Mouse (Mus musculus): ENCODE measurements around the gene Flnb. TPM values are rescaled to one million over a fixed set of nuclear protein-coding genes. Genes with fewer than 3 reads are reported as not detected.

The Flnb gene
- total and polyA plus RNA-seq, 3 experiments = 29.5 to 74.0 (median 61.6) TPM

- H3K4me3 ChIP-seq (replicated peaks in 1 of 3; ENCODE audit: low read depth in 2 of 3, low read length in 2 of 3, poor library complexity in 1 of 3) = no peak overlapping the region
Observed at GRCm38 (mm10) chr14:7901484-7902240, 83.9 kb downstream of the Flnb start.

GRCm38 (mm10) chr14:7907058-7907457 lies 89.3 kb downstream of the Flnb start:
- H3K27me3 ChIP-seq (replicated peaks) = no peaks in the 10 kb centered on the region
- in situ Hi-C loops (cut with MboI; ENCODE audit: low pct_ligation_motif_present, low pct_unique_long_range_greater_than_20kb, low sequenced_read_pairs) (no loop called here), dilution Hi-C loops (cut with MboI; ENCODE audit: extremely low pct_ligation_motif_present, extremely low pct_unique_long_range_greater_than_20kb, low sequenced_read_pairs) (no loop called here)
- no peaks in the 10 kb centered on the region for H3K9me3 ChIP-seq (replicated peaks; ENCODE audit: low read length)
- TF ChIP-seq HCFC1 (IDR thresholded peaks at IDR 0.05; ENCODE audit: low read depth, low read length) = no peak
- H3K36me3 ChIP-seq (replicated peaks in 1 of 2; ENCODE audit: control insufficient read depth in 1 of 2, insufficient read depth in 1 of 2, low read length in 1 of 2) = peaks cover 49 to 92% of the 10 kb centered on the region in 2 experiments
- H3K4me1 ChIP-seq (ENCODE audit: control insufficient read depth in 1 of 2, insufficient read depth in 2 of 2) = peaks cover 5 to 21% of the 10 kb centered on the region in 2 experiments
- no peak overlapping the region for H3K4me2 ChIP-seq (ENCODE audit: insufficient read depth, low read depth, poor library complexity, severe bottlenecking)
- no peaks in the 10 kb centered on the region for H3K79me2 ChIP-seq (replicated peaks; ENCODE audit: control insufficient read depth, extremely low read depth, insufficient read depth, poor library complexity, severe bottlenecking)
- H3K4me3 ChIP-seq (replicated peaks in 1 of 3; ENCODE audit: low read depth in 2 of 3, low read length in 2 of 3, poor library complexity in 1 of 3) = no peak overlapping the region
- DNase-seq (ENCODE audit: extremely low read depth) = no peak
- H3K9ac ChIP-seq (ENCODE audit: insufficient read depth, low read depth) = no peak overlapping the region
- H3K27ac ChIP-seq (ENCODE audit: insufficient read depth, low read depth) = no peak overlapping the region

More at GRCm38 (mm10) chr14:7901484-7902240, 83.9 kb downstream of the Flnb start:
- TF ChIP-seq IRF4 (IDR thresholded peaks at IDR 0.05; ENCODE audit: low read depth, low read length) = no peak
- no peak for TF ChIP-seq BHLHE40 (IDR thresholded peaks at IDR 0.05; ENCODE audit: low read depth, low read length)
- TF ChIP-seq TBP (conservative IDR thresholded peaks at IDR 0.05; ENCODE audit: low read depth, low read length) = no peak
- no peak for TF ChIP-seq NRF1 (IDR thresholded peaks at IDR 0.05; ENCODE audit: low read depth, low read length)
- no peak for TF ChIP-seq MAX (IDR thresholded peaks at IDR 0.05; ENCODE audit: low read length)
- no peak for TF ChIP-seq USF2 (conservative IDR thresholded peaks at IDR 0.05; ENCODE audit: low read depth, low read length)
- TF ChIP-seq E2F4 (IDR thresholded peaks at IDR 0.05; ENCODE audit: insufficient replicate concordance, low read depth, low read length) = no peak
- TF ChIP-seq MAFK (IDR thresholded peaks at IDR 0.05; ENCODE audit: insufficient replicate concordance, low read length) = no peak
- no peak for TF ChIP-seq ZC3H11A (IDR thresholded peaks at IDR 0.05; ENCODE audit: low read depth, low read length)
- no peak for TF ChIP-seq MXI1 (IDR thresholded peaks at IDR 0.05; ENCODE audit: low read depth, low read length)
- no peak for TF ChIP-seq POLR2AphosphoS2 (IDR thresholded peaks at IDR 0.05; ENCODE audit: low read depth, low read length)
- H3K27me3 ChIP-seq (replicated peaks) = no peaks in the 10 kb centered on the region
- no peaks in the 10 kb centered on the region for H3K9me3 ChIP-seq (replicated peaks; ENCODE audit: low read length)
- in situ Hi-C loops (cut with MboI; ENCODE audit: low pct_ligation_motif_present, low pct_unique_long_range_greater_than_20kb, low sequenced_read_pairs) (no loop called here), dilution Hi-C loops (cut with MboI; ENCODE audit: extremely low pct_ligation_motif_present, extremely low pct_unique_long_range_greater_than_20kb, low sequenced_read_pairs) (no loop called here)
- peaks cover 0 to 6% of the 10 kb centered on the region in 2 experiments; a peak in 1 of 4 replicates for H3K4me1 ChIP-seq (ENCODE audit: control insufficient read depth in 1 of 2, insufficient read depth in 2 of 2)
- H3K79me2 ChIP-seq (replicated peaks; ENCODE audit: control insufficient read depth, extremely low read depth, insufficient read depth, poor library complexity, severe bottlenecking) = no peaks in the 10 kb centered on the region
- H3K4me2 ChIP-seq (ENCODE audit: insufficient read depth, low read depth, poor library complexity, severe bottlenecking) = no peak overlapping the region
- H3K9ac ChIP-seq (ENCODE audit: insufficient read depth, low read depth) = no peak overlapping the region
- H3K27ac ChIP-seq (ENCODE audit: insufficient read depth, low read depth) = no peak overlapping the region
- no peak for DNase-seq (ENCODE audit: extremely low read depth)
- peaks cover 59 to 97% of the 10 kb centered on the region in 2 experiments for H3K36me3 ChIP-seq (replicated peaks in 1 of 2; ENCODE audit: control insufficient read depth in 1 of 2, insufficient read depth in 1 of 2, low read length in 1 of 2)

- dilution Hi-C loops (cut with MboI; ENCODE audit: extremely low pct_ligation_motif_present, extremely low pct_unique_long_range_greater_than_20kb, low sequenced_read_pairs) = no loop called here
- H3K4me2 ChIP-seq (ENCODE audit: insufficient read depth, low read depth, poor library complexity, severe bottlenecking) = no peak overlapping the region
- in situ Hi-C loops (cut with MboI; ENCODE audit: low pct_ligation_motif_present, low pct_unique_long_range_greater_than_20kb, low sequenced_read_pairs) = no loop called here
- no peak overlapping the region for H3K4me3 ChIP-seq (replicated peaks in 1 of 3; ENCODE audit: low read depth in 2 of 3, low read length in 2 of 3, poor library complexity in 1 of 3)
- H3K4me1 ChIP-seq (ENCODE audit: control insufficient read depth in 1 of 2, insufficient read depth in 2 of 2) = peaks cover 10 to 45% of the 10 kb centered on the region in 2 experiments
- no peaks in the 10 kb centered on the region for H3K9me3 ChIP-seq (replicated peaks; ENCODE audit: low read length)
- DNase-seq (ENCODE audit: extremely low read depth) = no peak
- H3K9ac ChIP-seq (ENCODE audit: insufficient read depth, low read depth) = no peak overlapping the region
- H3K27me3 ChIP-seq (replicated peaks) = no peaks in the 10 kb centered on the region
- H3K36me3 ChIP-seq (replicated peaks in 1 of 2; ENCODE audit: control insufficient read depth in 1 of 2, insufficient read depth in 1 of 2, low read length in 1 of 2) = peaks cover 53 to 88% of the 10 kb centered on the region in 2 experiments
- no peak overlapping the region for H3K27ac ChIP-seq (ENCODE audit: insufficient read depth, low read depth)
- TF ChIP-seq SIN3A (IDR thresholded peaks at IDR 0.05; ENCODE audit: low read length) (no peak), ZMIZ1 (IDR thresholded peaks at IDR 0.05; ENCODE audit: low read depth, low read length) (no peak), JUN (IDR thresholded peaks at IDR 0.05; ENCODE audit: insufficient read depth, low read depth, low read length) (no peak), POLR2AphosphoS2 (IDR thresholded peaks at IDR 0.05; ENCODE audit: low read depth, low read length) (no peak), CTCF (conservative IDR thresholded peaks at IDR 0.05 in 1 of 2, IDR thresholded peaks at IDR 0.05 in 1 of 2; ENCODE audit: low read depth in 2 of 2, low read length in 2 of 2) (no peak), CHD2 (IDR thresholded peaks at IDR 0.05; ENCODE audit: low read length) (no peak), UBTF (IDR thresholded peaks at IDR 0.05; ENCODE audit: low read depth, low read length) (no peak), NRF1 (IDR thresholded peaks at IDR 0.05; ENCODE audit: low read depth, low read length) (no peak)
- H3K79me2 ChIP-seq (replicated peaks; ENCODE audit: control insufficient read depth, extremely low read depth, insufficient read depth, poor library complexity, severe bottlenecking) = no peaks in the 10 kb centered on the region
Observed at GRCm38 (mm10) chr14:7909472-7909871, 91.7 kb downstream of the Flnb start.
